Mouse (Mus musculus): ENCODE data around the gene F2r. TPM values are rescaled to one million over a fixed set of nuclear protein-coding genes. Genes with fewer than 3 reads are reported as not detected.
A peak's percentile ranks its signal among the peaks of the same experiment; 100 is the strongest.

The F2r gene
- polyA plus RNA-seq, 1 experiment from 2014 or later: 23.0 TPM

- H3K36me3 ChIP-seq (ENCODE audit: control insufficient read depth, insufficient read depth, low read length): no peaks in the 10 kb centered on the region
- ATAC-seq (ENCODE audit: low FRiP score, low TSS enrichment): no peak
Measured at GRCm38 (mm10) chr13:95643740-95644139, 25.5 kb upstream of the F2r start.

GRCm38 (mm10) chr13:95641061-95641986 lies 23.0 kb upstream of the F2r start:
- H3K27ac ChIP-seq (replicated peaks): no peak overlapping the region
- H3K4me2 ChIP-seq (replicated peaks; ENCODE audit: low read depth): no peak overlapping the region
- no peak for TF ChIP-seq CTCF (IDR thresholded peaks at IDR 0.05; ENCODE audit: low read depth)
- no peak for TF ChIP-seq EP300 (optimal IDR thresholded peaks at IDR 0.05)
- H3K4me3 ChIP-seq (ENCODE audit: low read depth, low read length): no peak overlapping the region
- no peaks in the 10 kb centered on the region for H3K27me3 ChIP-seq (ENCODE audit: control insufficient read depth, insufficient read depth, low read length)
- no peaks in the 10 kb centered on the region for H3K36me3 ChIP-seq (ENCODE audit: control insufficient read depth, insufficient read depth, low read length)
- H3K9ac ChIP-seq (ENCODE audit: low read length): no peak overlapping the region
- DNase-seq (ENCODE audit: low spot score): no peak
- WGBS: 69% methylated on average over 17 of the region's 17 CpGs
- H3K4me1 ChIP-seq (replicated peaks; ENCODE audit: control insufficient read depth, insufficient read depth): no peaks in the 10 kb centered on the region
- no peaks in the 10 kb centered on the region for H3K9me3 ChIP-seq (ENCODE audit: control insufficient read depth, low read length)
- ATAC-seq (ENCODE audit: low FRiP score, low TSS enrichment): no peak

More at GRCm38 (mm10) chr13:95643740-95644139, 25.5 kb upstream of the F2r start:
- Histone ChIP-seq H3K27me3 (ENCODE audit: control insufficient read depth, insufficient read depth, low read length) (no peaks in the 10 kb centered on the region), H3K27ac (replicated peaks) (no peak overlapping the region), H3K4me2 (replicated peaks; ENCODE audit: low read depth) (no peak overlapping the region), H3K4me3 (ENCODE audit: low read depth, low read length) (no peak overlapping the region), H3K9ac (ENCODE audit: low read length) (no peak overlapping the region), H3K4me1 (replicated peaks; ENCODE audit: control insufficient read depth, insufficient read depth) (no peaks in the 10 kb centered on the region), H3K9me3 (ENCODE audit: control insufficient read depth, low read length) (no peaks in the 10 kb centered on the region)
- no peak for DNase-seq (ENCODE audit: low spot score)
- TF ChIP-seq CTCF (IDR thresholded peaks at IDR 0.05; ENCODE audit: low read depth) (no peak), EP300 (optimal IDR thresholded peaks at IDR 0.05) (no peak)
- 46% methylated on average over 7 of the region's 7 CpGs for WGBS

DNA sequence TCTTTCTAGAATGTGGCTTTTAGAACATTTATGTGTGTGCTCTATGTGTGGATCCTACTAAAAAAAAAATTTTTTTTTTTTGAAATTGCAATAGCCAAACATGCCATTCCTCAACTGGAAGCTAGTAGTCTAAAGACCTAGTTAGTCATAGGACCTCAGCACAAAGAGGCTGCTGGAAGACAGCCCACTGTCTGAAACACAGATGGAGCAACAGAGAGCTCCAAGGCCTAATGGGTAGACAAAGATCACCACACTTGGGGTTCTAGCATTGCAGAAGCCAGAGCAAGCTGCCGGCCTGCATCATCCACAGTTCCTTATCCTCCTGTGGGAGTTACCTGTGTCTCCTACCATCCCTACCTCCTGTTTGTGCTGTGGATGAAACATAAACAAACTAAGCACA lies 22.1 kb upstream of the F2r start:
- no peaks in the 10 kb centered on the region for H3K36me3 ChIP-seq (ENCODE audit: control insufficient read depth, insufficient read depth, low read length)

GRCm38 (mm10) chr13:95639336-95640116 lies 21.2 kb upstream of the F2r start:
- no peaks in the 10 kb centered on the region; the same call in 1 of the 2 replicates for H3K36me3 ChIP-seq (ENCODE audit: control insufficient read depth, insufficient read depth, low read length)
- TF ChIP-seq EP300 (optimal IDR thresholded peaks at IDR 0.05) (no peak), CTCF (IDR thresholded peaks at IDR 0.05; ENCODE audit: low read depth) (no peak)
- ATAC-seq (ENCODE audit: low FRiP score, low TSS enrichment) (no peak), DNase-seq (ENCODE audit: low spot score) (no peak)
- no peaks in the 10 kb centered on the region for H3K27me3 ChIP-seq (ENCODE audit: control insufficient read depth, insufficient read depth, low read length)
- H3K4me3 ChIP-seq (ENCODE audit: low read depth, low read length): no peak overlapping the region
- no peaks in the 10 kb centered on the region for H3K9me3 ChIP-seq (ENCODE audit: control insufficient read depth, low read length)
- no peak overlapping the region for H3K9ac ChIP-seq (ENCODE audit: low read length)
- H3K4me1 ChIP-seq (replicated peaks; ENCODE audit: control insufficient read depth, insufficient read depth): no peaks in the 10 kb centered on the region
- H3K4me2 ChIP-seq (replicated peaks; ENCODE audit: low read depth): no peak overlapping the region
- H3K27ac ChIP-seq (replicated peaks): no peak overlapping the region
- 50% methylated on average over 15 of the region's 15 CpGs for WGBS

More for the DNA sequence above, 22.1 kb upstream of the F2r start:
- ATAC-seq (ENCODE audit: low FRiP score, low TSS enrichment) (no peak), DNase-seq (ENCODE audit: low spot score) (no peak)
- Histone ChIP-seq H3K9ac (ENCODE audit: low read length) (no peak overlapping the region), H3K9me3 (ENCODE audit: control insufficient read depth, low read length) (no peaks in the 10 kb centered on the region), H3K4me3 (ENCODE audit: low read depth, low read length) (no peak overlapping the region), H3K4me1 (replicated peaks; ENCODE audit: control insufficient read depth, insufficient read depth) (no peaks in the 10 kb centered on the region), H3K27ac (replicated peaks) (no peak overlapping the region), H3K27me3 (ENCODE audit: control insufficient read depth, insufficient read depth, low read length) (no peaks in the 10 kb centered on the region), H3K4me2 (replicated peaks; ENCODE audit: low read depth) (no peak overlapping the region)
- WGBS: 95% methylated on average over 1 of the region's 1 CpGs
- TF ChIP-seq CTCF (IDR thresholded peaks at IDR 0.05; ENCODE audit: low read depth) (no peak), EP300 (optimal IDR thresholded peaks at IDR 0.05) (no peak)

GRCm38 (mm10) chr13:95638894-95639293 lies 20.6 kb upstream of the F2r start:
- no peaks in the 10 kb centered on the region for H3K27me3 ChIP-seq (ENCODE audit: control insufficient read depth, insufficient read depth, low read length)
- no peak for TF ChIP-seq EP300 (optimal IDR thresholded peaks at IDR 0.05)
- no peak for TF ChIP-seq CTCF (IDR thresholded peaks at IDR 0.05; ENCODE audit: low read depth)
- ATAC-seq (ENCODE audit: low FRiP score, low TSS enrichment) (no peak), DNase-seq (ENCODE audit: low spot score) (no peak)
- H3K4me1 ChIP-seq (replicated peaks; ENCODE audit: control insufficient read depth, insufficient read depth): no peaks in the 10 kb centered on the region
- no peaks in the 10 kb centered on the region for H3K9me3 ChIP-seq (ENCODE audit: control insufficient read depth, low read length)
- no peak overlapping the region for H3K4me3 ChIP-seq (ENCODE audit: low read depth, low read length)
- WGBS: 41% methylated on average over 5 of the region's 5 CpGs
- no peak overlapping the region for H3K4me2 ChIP-seq (replicated peaks; ENCODE audit: low read depth)
- H3K9ac ChIP-seq (ENCODE audit: low read length): no peak overlapping the region
- H3K27ac ChIP-seq (replicated peaks): 0 out of 2 replicates have a peak overlapping the region, but pooled peaks have one; percentile 49
- H3K36me3 ChIP-seq (ENCODE audit: control insufficient read depth, insufficient read depth, low read length): no peaks in the 10 kb centered on the region; the same call in 1 of the 2 replicates
